Mouse (Mus musculus) urinary bladder, adult 2 months (tissue): ENCODE results near the gene Olfr51. TPM values are rescaled to one million over a fixed set of nuclear protein-coding genes. Genes with fewer than 3 reads are reported as not detected.

Source experiments
- polyA plus RNA-seq: library from polyadenylated mRNA; depleted of rRNA; stranded (reverse); fragments of >200 nt; gene quantifications from 2 replicates; pipeline ENCODE4 v1.2.3, GENCODE M21; 2012; rRNA removed

The Olfr51 gene
- polyA plus RNA-seq, 1 experiment = not detected

Other genes with a start within 250 kb of the Olfr51 start
- gene Zfp354c, start 175.9 kb upstream of the Olfr51 start, polyA plus RNA-seq = 7.4 and 9.6 TPM in 2 replicates
- 0.88 and 1.3 TPM in 2 replicates for gene Zfp879, start 162.0 kb upstream of the Olfr51 start, polyA plus RNA-seq
- gene Grm6, start 152.9 kb upstream of the Olfr51 start, polyA plus RNA-seq = not detected in 2 replicates
- 2.0 and 2.5 TPM in 2 replicates for gene Zfp454, start 115.9 kb upstream of the Olfr51 start, polyA plus RNA-seq
- gene Zfp2, start 87.4 kb upstream of the Olfr51 start, polyA plus RNA-seq = 5.1 and 5.3 TPM in 2 replicates
- gene Zfp354b, start 72.0 kb upstream of the Olfr51 start, polyA plus RNA-seq = 2.1 and 2.6 TPM in 2 replicates
- gene 4933414I15Rik, start 59.8 kb upstream of the Olfr51 start, polyA plus RNA-seq = not detected in 2 replicates
- gene Prop1, start 49.8 kb upstream of the Olfr51 start, polyA plus RNA-seq = not detected in 2 replicates
- gene Olfr1378, start 37.1 kb upstream of the Olfr51 start, polyA plus RNA-seq = not detected in 2 replicates
- gene Olfr1377, start 21.6 kb upstream of the Olfr51 start, polyA plus RNA-seq = not detected in 2 replicates
- gene Olfr54, start 10.6 kb downstream of the Olfr51 start, polyA plus RNA-seq = not detected in 2 replicates
- gene Olfr1375, start 44.5 kb downstream of the Olfr51 start, polyA plus RNA-seq = not detected in 2 replicates
- 5.1 and 6.9 TPM in 2 replicates for gene Zfp354a, start 55.7 kb downstream of the Olfr51 start, polyA plus RNA-seq
- gene Gm12569, start 216.9 kb downstream of the Olfr51 start, polyA plus RNA-seq = not detected in 2 replicates